Mouse (Mus musculus) layer of hippocampus, adult 2 months (tissue): ENCODE data around the gene Arhgdig. TPM values are rescaled to one million over a fixed set of nuclear protein-coding genes. Genes with fewer than 3 reads are reported as not detected.
A peak's percentile ranks its signal among the peaks of the same experiment; 100 is the strongest.
"Not testable (repeated sequence)": the region's sequence is repeated elsewhere in the genome, so short reads cannot be mapped to it uniquely, and the experiment has no call there.

Experiments used
- DNase-seq, 2 experiments: peaks; one replicate each; pipeline ENCODE4 v3.0.0; 2022; ENCODE audit warnings: low spot score in 2 of 2
- H3K27ac ChIP-seq: fragments of 200-600 bp; 2 replicates; pipeline ENCODE4 v1.8.1; 2022
- H3K4me3 ChIP-seq: fragments of 200-600 bp; 2 replicates; pipeline ENCODE4 v1.8.1; 2022; ENCODE audit warnings: mild to moderate bottlenecking
- CTCF ChIP-seq: fragments of 200-600 bp; conservative IDR thresholded peaks from 2 replicates; pipeline ENCODE4 v1.8.1; 2022; ENCODE audit warnings: antibody characterized with exemption, mild to moderate bottlenecking, moderate library complexity
- total RNA-seq, 2 experiments: library from RNA; stranded (reverse); gene quantifications; 2 replicates each; pipeline ENCODE4 v1.2.3; 2021

The Arhgdig gene
- total RNA-seq, 2 experiments from 2014 or later, result 59.4 to 61.4 TPM

- no peak for TF ChIP-seq CTCF
- peak in 1 of 2 experiments; percentile 36 for DNase-seq
- Histone ChIP-seq H3K4me3 (peak overlapping the region; percentile 64), H3K27ac (peak overlapping the region; percentile 70; the same call in 1 of the 2 replicates)
Observed at GRCm38 (mm10) chr17:26200831-26201705, 6.5 kb downstream of the Arhgdig start.

GRCm38 (mm10) chr17:26198892-26199291, 8.7 kb downstream of the Arhgdig start, which contains the start of gene Pdia2:
TSS of gene Pdia2 (minus strand) at chr17:26199087.
- no peak for TF ChIP-seq CTCF
- no peak within 1 kb of the TSS for H3K4me3 ChIP-seq
- no peak within 1 kb of the TSS for H3K27ac ChIP-seq
- DNase-seq, result no peak

- no peak for DNase-seq
- no peak for TF ChIP-seq CTCF
- Histone ChIP-seq H3K4me3 (no peak overlapping the region), H3K27ac (no peak overlapping the region)
Observed at GRCm38 (mm10) chr17:26192481-26193190, 14.9 kb downstream of the Arhgdig start.

- peak; percentile 28; the same call in 1 of the 2 replicates for TF ChIP-seq CTCF
Observed at GRCm38 (mm10) chr17:26191486-26191885, 16.1 kb downstream of the Arhgdig start.

GRCm38 (mm10) chr17:26188091-26188805, 19.3 kb downstream of the Arhgdig start:
- no peak for TF ChIP-seq CTCF
- Histone ChIP-seq H3K27ac (no peak overlapping the region), H3K4me3 (no peak overlapping the region)
- DNase-seq, result no peak

More at GRCm38 (mm10) chr17:26191486-26191885, 16.1 kb downstream of the Arhgdig start:
- not testable (repeated sequence) for H3K27ac ChIP-seq, H3K4me3 ChIP-seq, DNase-seq

GRCm38 (mm10) chr17:26187592-26187991, 20.0 kb downstream of the Arhgdig start:
- Histone ChIP-seq H3K4me3 (no peak overlapping the region), H3K27ac (no peak overlapping the region)
- TF ChIP-seq CTCF, result no peak
- no peak for DNase-seq

GRCm38 (mm10) chr17:26181179-26181578, 26.4 kb downstream of the Arhgdig start:
- peak overlapping the region; percentile 29; the same call in 1 of the 2 replicates for H3K27ac ChIP-seq
- no peak for DNase-seq
- no peak overlapping the region for H3K4me3 ChIP-seq
- TF ChIP-seq CTCF, result no peak

- DNase-seq, result no peak
- no peak for TF ChIP-seq CTCF
- H3K4me3 ChIP-seq, result no peak overlapping the region
- H3K27ac ChIP-seq, result no peak overlapping the region
Observed at GRCm38 (mm10) chr17:26178611-26179010, 29.0 kb downstream of the Arhgdig start.

- not testable (repeated sequence) for H3K4me3 ChIP-seq, DNase-seq, H3K27ac ChIP-seq
- TF ChIP-seq CTCF, result peak; percentile 68
Observed at GRCm38 (mm10) chr17:26175248-26175647, 32.3 kb downstream of the Arhgdig start.

- DNase-seq, result no peak
- TF ChIP-seq CTCF, result no peak
- no peak overlapping the region for H3K4me3 ChIP-seq
- H3K27ac ChIP-seq, result no peak overlapping the region
Observed at GRCm38 (mm10) chr17:26168039-26168438, 39.5 kb downstream of the Arhgdig start.

GRCm38 (mm10) chr17:26162736-26163135, 44.9 kb downstream of the Arhgdig start:
- H3K27ac ChIP-seq, result no peak overlapping the region
- TF ChIP-seq CTCF, result no peak

GRCm38 (mm10) chr17:26151886-26152630, 55.5 kb downstream of the Arhgdig start:
- no peak for TF ChIP-seq CTCF
- DNase-seq, result no peak
- Histone ChIP-seq H3K4me3 (no peak overlapping the region), H3K27ac (no peak overlapping the region)

More at GRCm38 (mm10) chr17:26162736-26163135, 44.9 kb downstream of the Arhgdig start:
- DNase-seq, result no peak
- H3K4me3 ChIP-seq, result no peak overlapping the region

Other genes starting within 250 kb of the Arhgdig start
- 10 to 100 TPM; 53.6 to 58.8 TPM for gene Capn15, start 222.0 kb downstream of the Arhgdig start, total RNA-seq
- gene Rab11fip3, start 138.2 kb downstream of the Arhgdig start, total RNA-seq, result 100 to 1,000 TPM; 108 to 115 TPM
- 10 to 100 TPM; 26.7 to 28.9 TPM for gene Decr2, start 117.4 kb downstream of the Arhgdig start, total RNA-seq
- gene Nme4, start 112.2 kb downstream of the Arhgdig start, total RNA-seq, result 1 to 10 TPM; 5.7 to 6.7 TPM
- gene Tmem8, start 94.5 kb downstream of the Arhgdig start, total RNA-seq, result 10 to 100 TPM; 14.1 to 14.2 TPM
- 10 to 100 TPM; 59.7 to 63.9 TPM for gene Mrpl28, start 84.3 kb downstream of the Arhgdig start, total RNA-seq
- 10 to 100 TPM; 24.3 to 25.2 TPM for gene Axin1, start 69.1 kb downstream of the Arhgdig start, total RNA-seq
- under 1 TPM in 1 of 2 experiments, not detected in 1; 0.61 TPM for gene Pdia2, start 8.7 kb downstream of the Arhgdig start, total RNA-seq
- gene Rgs11, start 4.8 kb downstream of the Arhgdig start, total RNA-seq, result 10 to 100 TPM; 49.2 to 56.9 TPM
- gene Fam234a, start 36.5 kb upstream of the Arhgdig start, total RNA-seq, result 10 to 100 TPM; 18.8 to 21.0 TPM
- gene Luc7l, start 45.1 kb upstream of the Arhgdig start, total RNA-seq, result 10 to 100 TPM; 87.5 to 91.9 TPM
- 10 to 100 TPM; 68.8 to 75.0 TPM for gene Neurl1b, start 207.0 kb upstream of the Arhgdig start, total RNA-seq